Mouse (Mus musculus): ENCODE results near the gene Ddx23.

Gene Ddx23

DNA sequence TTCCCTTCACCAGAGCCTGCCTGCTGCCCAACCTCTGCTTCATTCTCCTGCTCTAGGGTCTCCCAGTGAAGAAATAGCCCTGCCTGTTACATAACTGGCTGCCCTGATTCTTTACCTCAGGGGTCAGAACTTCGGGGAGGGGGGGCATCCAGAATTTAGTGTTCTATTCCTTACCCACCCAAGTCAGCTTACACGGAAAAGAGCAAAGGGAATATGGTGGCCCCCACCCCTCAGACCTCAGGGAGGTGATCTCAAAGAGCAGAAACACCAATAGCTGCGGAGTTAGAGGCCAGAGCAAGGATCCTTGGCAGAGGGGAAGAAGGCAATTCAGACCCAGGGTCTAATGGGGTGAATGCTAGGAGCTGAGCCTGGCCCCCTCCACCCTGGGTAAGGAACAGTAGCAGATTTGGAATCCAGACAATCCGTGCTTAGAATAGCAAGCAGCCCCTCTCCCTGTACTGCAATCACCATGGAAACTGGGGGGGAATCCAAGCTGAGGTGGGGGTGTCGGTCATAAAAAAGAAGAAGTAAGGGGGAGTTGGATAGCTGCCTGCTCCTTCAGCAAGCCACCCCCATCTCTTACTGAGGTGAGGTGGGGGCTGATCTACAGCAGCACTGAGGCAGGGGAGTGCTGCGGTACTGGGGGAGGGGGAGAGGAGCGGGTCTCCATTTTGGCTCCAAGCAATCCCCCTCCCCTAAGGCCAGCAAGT is 11.7 kb upstream of the Ddx23 start:
- DNase-seq, result no peak

DNA sequence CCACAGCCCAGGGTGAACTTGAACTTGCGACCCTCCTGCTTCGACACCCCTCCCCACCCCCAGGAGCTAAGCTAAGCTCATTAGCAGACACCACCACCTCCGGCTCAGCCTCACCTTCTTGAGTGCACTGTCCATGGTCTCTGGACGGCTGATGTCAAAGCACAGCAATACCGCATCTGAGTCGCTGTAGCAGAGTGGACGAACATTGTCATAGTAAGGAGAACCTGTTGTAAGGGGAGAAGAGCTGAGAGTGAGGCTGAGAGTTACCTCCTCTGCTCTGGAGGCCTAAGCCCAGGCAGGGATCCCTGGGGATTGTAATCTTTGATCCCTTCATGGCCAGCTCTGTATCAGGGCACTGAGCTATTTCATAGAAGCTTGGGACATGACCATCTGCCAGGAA is 11.0 kb upstream of the Ddx23 start:
- DNase-seq, result no peak

DNA sequence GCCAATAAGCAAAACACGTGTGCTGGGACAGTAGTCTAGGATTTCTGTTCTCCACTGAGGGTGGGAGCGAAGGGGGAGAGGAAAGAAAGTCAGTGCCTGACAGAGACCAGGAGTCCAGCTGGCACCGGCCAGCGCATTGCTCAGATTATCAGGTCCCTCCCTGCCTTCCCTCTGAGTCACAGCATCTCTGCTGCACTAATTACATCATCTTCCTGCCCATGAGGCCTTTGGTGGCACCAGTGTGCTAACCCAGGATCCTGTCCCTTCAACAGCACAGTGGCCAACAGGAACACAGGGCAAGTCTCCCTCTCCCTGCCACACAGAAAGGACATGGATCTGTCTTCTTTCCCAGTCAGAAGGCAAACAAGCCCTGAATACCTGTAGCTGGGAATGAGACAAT is 9.9 kb upstream of the Ddx23 start:
- DNase-seq, result no peak

DNA sequence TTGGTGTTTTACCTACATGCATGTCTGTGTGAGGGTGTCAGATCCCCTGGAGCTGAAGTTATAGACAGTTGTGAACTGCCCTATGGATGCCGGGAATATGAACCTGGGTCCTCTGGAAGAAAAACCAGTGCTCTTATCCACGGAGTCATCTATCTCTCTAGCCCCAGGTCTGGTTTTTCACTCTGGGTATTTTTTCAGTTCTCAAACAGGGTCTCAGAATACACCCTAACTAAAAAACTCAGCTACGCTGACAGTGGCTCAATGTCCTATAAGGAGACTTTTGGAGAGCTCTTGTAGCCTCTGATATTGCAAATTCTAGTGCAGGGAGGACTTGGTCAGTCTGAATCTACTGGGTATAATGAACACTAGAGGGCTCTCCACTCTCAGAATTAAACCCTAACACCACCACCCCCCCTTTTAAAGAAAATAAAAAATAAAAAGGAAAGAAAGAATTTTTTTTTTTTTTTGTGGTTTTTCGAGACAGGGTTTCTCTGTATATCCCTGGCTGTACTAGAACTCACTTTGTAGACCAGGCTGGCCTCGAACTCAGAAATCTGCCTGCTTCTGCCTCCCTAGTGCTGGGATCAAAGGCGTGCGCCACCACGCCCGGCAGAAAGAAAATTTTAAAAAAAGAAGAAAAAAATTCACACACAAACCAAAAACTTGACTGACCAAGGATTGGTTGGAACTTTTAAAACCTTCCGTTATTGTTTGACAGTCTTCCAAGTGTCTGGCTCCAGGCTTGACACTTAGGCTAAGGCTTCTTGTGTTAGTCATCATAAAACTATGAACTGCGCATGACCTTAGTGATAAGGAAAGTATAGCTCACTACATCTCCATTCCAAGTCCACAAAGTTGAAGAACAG is 1.6 kb upstream of the Ddx23 start:
- no peak for DNase-seq

DNA sequence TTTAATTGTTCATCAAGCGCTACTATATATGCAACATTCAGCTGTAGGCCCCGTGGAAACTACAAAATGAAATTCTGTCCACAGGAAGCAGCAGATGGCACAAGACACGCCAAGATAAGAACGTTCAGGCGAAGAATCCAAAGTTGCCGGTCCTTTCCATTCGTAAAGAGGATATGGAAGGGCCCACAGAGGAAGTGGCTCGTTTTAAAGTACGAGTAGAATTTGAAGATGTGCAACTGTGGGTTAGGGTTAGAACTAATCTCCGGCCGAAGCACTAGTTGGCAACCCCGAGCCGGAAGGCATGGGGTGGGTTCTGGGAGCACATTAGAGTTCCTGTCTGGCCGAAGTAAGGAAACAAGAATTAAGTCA is 512 bp downstream of the Ddx23 start:
- no peak for DNase-seq

DNA sequence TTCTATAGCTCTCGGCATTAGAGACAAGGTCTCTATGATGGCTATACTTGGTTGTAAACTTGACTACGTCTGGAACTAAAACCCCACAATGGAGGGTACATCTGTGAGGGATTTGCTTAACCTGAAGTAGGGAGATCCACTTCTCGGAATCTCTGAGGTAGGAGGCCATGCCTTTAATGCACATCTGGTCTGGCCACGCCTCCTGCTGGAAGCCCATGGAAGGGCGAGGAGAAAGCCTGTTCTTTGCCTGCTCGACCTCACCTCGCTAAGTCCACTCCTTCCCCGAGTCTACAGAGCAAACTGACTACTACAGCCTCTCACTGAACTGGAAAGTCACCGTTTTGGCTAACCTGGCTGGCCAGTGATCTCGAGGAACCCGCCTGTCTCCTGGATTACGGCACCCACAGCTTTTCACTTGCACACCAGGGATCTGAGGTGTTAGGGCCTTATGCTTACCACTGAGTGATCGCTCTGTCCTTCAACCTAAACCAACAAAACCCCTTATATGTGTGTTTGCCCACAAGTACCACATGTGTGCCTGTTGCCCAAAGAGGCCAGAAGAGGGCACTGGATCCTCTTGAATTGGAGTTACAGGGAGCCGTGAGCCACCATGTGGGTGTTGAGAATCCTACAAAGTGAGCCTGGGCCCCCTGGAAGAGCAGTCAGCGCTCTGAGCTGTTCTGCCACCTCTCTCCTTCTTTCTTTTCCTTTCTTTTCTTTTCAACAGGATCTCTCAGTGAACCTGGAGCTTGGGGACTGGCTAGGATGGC is 5.5 kb downstream of the Ddx23 start:
- DNase-seq, result no peak

DNA sequence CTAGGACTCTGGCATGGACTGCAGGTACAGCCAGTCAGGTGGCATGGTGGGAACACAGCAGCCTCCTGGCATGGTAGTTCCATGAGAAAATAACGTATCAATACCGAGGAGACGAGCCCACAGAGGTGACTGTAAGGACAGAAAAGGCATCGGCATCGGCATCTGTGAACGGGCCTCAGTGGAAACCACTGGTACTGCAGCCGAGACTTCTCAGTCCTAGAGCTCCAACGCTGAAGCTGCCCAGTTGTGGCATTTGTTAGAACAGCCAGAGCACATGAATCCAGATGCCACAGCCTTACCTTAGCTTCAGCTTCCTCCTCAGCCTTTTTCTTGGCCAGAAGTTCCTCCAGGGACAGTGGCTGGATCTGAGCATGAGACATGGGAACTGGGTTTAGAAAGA is 10.5 kb downstream of the Ddx23 start:
- DNase-seq, result no peak

DNA sequence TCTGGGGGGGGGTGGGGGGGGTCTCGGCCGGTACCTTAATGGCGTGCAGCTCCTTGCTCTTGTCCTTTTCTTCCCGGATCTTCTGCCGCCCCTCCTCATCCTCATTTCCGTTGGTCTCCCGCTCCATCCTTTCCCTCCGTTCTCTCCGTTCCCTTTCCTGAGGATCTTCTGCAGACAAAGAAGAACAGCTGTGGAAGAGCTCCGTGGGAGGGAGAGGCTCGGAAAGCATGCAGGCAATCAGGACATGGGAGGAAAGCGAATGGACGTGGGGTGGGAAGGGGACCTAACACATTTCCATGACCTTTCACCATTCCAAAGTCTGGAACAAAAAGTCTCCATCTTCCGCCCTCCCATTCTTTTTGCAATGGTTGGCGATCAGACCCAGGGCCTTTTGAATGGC is 11.3 kb downstream of the Ddx23 start:
- DNase-seq, result no peak

DNA sequence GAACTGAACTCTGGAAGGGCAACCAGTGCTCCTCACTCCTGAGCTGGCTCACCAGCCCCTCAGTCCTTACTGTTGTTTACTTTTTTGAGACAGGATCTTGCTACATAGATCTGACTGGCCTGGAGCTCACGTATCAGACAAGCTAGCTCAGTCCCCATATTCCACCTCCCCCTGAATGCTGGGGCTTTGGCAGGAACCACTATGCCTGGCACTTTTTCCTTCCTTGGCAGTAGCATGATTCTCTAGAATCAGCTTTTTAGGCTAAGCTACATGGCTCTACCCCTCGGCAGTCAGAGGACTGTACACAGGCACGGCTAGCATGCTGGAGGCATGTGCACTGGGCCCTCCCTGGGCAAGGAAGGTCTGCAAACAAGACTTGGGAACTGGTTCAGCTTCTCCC is 14.6 kb downstream of the Ddx23 start:
- no peak for DNase-seq

DNA sequence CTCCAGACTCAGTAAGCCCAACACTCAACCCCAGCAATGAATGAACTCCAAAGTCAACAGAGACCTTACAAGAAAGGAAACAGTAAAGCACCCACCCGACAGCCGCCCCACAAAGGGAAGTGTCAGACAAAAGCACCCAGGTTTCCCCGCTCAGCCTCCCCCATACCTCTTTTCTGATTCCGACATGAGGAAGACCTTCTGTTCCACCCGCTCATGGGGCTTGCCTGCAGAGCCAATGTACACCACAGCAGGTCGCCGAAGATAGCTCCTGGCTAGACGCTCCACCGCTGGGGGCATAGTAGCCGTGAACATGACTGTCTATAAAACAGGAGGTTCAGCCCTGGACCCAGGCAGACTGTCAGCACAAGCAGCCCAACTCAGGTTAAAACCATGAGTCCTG is 15.4 kb downstream of the Ddx23 start:
- no peak for DNase-seq

DNA sequence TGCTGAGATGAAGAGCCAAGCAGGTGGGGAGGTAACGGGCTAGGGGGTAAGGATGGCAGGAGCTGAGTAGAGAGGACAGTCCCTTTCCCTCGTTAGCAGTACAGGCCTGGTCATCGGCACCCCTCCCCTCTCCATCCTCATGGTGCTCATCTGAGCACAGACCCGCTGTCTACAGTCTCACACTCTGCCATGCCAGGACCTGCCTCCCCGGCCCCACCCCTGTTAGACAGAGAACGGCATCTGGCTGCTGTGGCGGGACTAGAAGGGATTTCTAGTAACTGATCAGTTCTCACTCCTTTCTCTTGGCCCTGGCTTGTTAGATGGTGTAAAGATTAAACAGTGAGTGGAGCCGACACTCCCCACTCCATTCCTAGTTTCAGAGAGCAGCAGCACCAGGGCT is 16.0 kb downstream of the Ddx23 start:
- DNase-seq, result no peak

DNA sequence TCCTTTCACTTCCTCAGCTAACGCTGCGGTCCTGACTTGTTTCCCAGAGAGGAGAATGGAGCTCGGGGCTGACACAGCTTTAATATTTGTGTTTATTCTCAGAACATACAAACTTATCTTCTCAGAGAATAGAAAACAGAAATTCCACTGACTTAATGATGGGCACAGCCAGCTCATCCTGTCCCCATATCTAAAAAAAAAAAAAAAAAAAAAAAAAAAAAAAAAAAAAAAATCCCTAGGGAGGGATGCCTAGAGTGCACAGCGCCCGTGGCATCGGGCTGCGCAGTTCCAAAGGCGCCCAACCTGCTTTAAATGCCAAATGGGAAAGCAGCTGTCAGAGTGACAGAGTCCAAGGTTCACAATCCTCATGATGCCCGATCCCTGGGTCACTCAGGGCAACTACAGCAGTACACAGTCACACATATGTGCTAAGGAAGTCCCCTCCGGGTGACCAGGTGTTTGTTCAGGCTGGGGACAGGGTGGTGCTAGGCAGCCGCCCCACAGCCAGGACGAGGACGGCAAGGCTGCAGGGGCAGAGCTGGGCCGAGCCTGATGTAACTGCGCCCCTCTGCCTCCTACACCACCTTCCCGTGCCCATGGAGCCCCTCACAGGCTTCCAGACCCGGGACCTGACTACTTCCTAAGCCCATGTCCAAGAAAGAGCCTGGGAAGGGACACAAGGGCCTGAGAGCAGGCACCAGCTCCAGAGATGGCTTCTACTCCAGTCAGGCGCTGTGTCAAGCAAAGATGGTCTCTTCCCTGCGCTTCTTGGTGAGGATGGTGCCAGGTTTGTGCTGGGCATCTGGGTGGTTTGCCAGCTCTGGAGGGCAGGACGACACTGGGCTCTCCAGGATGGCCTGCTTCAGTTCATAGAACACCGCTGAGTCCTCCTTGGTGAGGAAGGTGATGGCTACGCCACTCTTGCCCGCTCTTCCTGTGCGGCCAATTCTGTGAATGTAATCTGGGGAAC is 17.4 kb downstream of the Ddx23 start:
- DNase-seq, result no peak

DNA sequence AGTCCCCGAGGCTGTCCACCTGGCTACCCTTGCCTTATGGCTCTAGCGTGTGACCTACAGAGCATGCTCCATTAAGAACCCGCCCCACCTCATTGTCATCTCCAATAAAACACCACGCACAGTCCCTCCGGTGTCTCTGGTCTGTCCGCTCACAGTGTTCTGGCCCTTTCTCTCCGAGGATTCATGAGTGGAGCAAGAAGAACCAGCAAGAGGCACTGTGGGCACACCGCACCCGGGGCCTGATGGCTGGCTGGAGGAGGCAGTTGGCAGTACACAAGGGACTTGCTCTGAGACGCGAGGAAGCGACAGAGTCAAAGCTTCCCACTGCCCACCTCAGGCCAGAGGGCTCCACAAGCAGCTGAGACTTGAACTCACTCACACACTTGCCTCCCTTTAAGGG is 18.3 kb downstream of the Ddx23 start:
- DNase-seq, result no peak

DNA sequence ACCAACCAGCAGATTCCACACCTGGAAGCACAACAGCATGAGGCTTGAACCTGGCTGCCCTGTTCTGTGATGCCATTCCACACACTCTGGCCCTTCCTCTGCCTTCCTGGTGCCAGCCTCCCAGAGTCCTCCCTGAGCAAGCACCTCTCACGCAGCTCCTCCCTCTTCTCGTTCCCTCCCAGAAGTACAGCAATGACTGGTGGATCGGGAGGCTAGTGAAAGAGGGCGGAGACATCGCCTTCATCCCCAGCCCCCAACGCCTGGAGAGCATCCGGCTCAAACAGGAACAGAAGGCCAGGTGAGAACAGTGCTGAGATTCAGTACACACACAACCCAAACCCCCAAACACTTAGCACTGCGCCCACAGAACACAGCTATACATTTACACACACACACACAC is 22.5 kb downstream of the Ddx23 start:
- DNase-seq, result no peak

DNA sequence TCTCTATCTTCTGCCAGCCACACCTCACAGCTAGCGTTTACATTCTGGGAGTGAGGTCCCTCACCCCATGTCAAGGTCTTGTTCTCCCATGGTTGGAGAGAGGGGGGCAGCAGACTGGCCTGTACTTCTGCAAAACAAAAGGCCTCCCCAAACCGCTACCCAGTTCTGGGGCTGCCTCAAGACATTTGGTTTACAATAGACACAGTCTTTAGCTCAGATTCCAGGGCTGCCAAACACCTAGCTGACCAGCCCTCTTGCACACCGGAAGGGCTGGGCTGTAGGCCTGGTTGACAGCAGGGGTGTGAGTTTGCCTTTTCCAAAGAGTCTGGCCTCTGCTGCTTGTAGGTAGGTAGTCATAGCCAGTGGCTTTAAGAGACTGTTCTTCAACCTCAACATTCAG is 25.5 kb downstream of the Ddx23 start:
- no peak for DNase-seq

DNA sequence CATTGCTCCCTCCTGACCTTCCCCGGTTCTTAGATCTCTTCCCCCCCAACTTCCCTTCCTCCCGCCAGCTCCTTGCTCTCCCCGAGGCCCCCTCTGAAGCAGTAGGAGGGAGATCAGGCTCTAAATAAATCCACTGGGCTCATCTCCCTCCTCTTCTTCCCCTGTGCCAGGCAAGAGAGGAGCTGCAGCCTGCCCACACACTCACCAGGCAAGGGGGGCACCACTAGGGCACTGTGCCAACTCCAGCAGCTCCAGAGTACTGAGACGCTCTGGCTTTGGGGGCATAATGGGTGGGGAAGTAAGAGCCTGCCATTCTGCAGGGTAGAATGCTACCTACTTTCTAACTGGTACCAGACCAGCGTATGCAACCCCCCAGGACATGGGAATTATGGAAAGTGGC is 26.2 kb downstream of the Ddx23 start:
- peak; percentile 82 for DNase-seq

DNA sequence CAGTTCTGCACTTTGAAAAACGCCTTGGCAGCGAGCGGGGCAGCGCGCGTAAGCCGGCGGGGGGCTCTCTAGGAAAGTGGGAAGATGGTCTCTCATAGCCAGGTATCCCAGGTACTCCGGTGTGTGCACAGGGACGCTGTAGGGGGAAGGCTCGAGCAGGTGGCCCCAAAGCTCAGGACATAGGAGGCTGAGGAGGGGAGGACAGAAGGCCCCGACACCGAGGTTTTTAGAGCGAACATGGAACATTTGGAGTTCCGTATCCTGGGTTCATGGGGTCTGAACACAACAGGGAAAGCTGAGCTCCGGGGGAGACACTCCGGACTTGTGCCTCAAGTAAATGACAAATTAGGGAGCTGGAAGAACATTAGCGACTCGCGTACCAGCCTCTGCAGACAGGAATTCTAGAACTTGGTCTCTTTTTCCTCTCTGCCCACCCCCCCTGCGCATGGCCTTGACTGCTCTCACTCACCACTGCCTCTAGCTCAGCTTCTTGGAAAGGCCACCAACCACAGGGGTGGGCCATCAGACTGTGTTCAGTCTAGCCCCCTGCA is 27.3 kb downstream of the Ddx23 start:
- no peak for DNase-seq

DNA sequence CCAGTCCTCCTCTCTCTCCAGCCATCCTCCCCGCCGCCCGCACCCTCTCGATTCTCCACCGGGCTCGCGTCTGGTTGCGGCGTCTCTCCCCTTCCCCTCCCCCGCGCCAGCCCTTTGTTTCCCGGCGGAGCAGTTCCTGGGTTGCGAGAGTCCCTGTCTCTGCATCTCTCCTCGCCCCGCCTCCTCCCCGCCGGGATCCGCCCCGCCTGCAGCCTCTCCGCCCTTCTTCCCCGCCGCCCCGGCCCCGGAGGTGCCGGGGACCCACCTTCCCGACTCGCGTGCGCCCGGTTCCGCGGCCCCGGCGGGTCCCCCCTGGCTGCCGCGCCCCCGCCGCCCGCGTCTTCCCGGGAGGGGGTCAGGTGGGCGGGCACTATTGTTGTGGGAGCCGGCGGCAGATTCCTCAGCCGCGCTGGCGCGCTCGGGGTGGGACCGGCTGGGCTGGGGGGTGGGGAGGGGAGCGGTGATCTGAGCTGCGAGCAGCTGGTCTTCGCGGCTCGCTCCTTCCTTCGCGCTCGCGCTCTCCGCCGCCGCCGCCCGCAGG is 28.1 kb downstream of the Ddx23 start:
- DNase-seq, result peak; percentile 88

DNA sequence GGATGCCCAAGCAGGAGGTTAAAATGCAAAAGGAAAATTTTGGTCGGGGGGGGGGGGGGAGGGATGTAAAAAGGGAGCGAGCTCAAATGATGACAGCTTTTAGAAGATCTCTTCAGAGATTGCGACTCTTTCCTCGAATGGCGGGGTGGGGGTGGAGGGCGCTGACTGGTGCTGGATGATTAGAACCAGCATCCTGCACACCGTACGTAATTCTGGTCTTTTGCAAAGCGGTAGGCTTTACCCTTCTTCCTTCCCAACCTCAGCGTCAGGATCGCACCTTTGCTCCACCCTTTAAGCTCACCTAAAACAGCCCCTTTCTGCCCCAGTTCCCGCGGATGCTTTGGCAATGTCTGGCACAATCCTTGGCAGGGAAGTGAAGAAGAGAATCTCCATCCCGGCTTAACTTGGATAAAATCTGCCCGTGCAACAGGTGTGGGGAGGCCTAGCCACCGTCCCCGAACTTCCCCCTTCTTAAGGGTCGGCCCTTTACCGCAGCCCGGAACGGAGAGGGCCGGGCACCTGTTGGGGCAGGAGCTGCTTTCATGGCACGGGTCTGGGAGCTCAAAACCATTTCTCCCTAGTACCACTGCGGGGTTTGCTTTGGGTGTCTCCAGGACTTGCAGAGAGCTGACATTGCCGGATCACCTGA is 28.7 kb downstream of the Ddx23 start:
- DNase-seq, result no peak

DNA sequence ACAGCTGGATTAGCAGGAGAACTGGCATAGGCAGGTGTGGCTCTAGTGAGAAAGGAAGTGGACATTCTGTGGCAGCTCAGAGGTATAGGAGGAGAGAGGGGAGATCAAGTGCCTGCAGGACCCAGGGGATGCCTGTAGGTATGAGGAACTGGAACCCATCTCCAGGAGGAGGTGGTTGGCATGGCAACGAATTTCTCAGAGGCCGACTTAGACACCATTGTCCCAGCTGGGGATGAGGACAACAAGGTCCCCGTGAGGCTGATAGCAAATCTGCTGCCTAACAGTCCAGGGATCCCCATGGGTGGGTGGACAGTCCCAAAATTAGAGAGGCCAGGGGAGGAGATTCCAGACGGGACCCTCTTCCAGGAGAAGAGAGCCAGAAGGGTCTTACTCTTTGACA is 29.8 kb downstream of the Ddx23 start:
- no peak for DNase-seq

DNA sequence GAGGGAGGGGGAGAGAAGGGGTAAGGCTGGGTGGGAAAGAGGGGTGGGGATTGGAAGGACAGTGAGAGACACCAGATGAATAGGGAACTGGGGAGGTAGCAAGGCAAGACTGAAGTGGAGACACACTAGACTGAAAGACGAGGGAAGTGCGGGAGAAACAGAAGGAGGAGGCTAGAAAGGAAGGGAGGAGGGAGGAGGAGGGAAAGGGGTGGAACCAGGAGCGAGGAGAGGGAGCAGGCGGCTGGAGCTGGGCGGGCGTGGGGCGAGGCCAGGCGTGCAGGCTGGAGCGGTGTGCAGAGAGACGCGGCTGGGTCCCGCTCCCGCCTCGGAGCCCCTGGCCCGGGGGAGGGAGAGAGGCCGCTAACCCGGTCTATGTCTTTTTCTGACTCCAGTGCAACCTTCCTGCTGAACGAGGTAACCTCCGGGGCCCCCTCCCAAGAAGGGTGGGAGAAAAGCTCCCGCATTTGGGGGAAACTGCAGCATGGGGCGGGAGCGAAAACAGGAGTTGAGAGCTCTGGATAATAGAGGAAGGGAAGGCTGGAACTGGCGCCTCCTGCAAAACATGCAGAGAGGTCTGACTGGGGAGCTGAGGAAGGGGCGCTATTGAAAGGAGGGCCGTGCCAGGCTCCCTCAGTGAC is 30.5 kb downstream of the Ddx23 start:
- DNase-seq, result peak; percentile 75

All from right cerebral cortex, adult 18-20 months (tissue).